ENCODE assay signal across 11 mouse cellular contexts in genomic region chr16:23279879-23280741, GRCm38 (mm10). TPM values are rescaled to one million over a fixed set of nuclear protein-coding genes. Genes with fewer than 3 reads are reported as not detected.
DNase-seq lines count a peak whose midpoint lies in the region; ATAC-seq lines count a peak whose summit lies in the region.
"Had no signal": no experiment of that assay in that cellular context is flagged by ENCODE, and none has a peak within 500 bp of the region (broad histone marks: within the 10 kb centered on the region; RNA-seq: fewer than 3 reads in every experiment).

No protein-coding gene starts in this region.

- H3K4me2 ChIP-seq in kidney, embryonic 15.5 days: no peak overlapping the region

- H3K9me3 ChIP-seq in kidney, embryonic 15.5 days (replicated peaks): no peaks in the 10 kb centered on the region

- H3K4me3 ChIP-seq in kidney, embryonic 15.5 days (replicated peaks): no peak overlapping the region

- H3K27me3 ChIP-seq in kidney, embryonic 15.5 days: no peaks in the 10 kb centered on the region

- WGBS in kidney, embryonic 15.5 days: 73% methylated on average over 9 of the region's 9 CpGs

- peak; percentile 65 for ATAC-seq in activated CD4-positive, CD25-positive, alpha-beta regulatory T cell, adult 4 months
- no peak for ATAC-seq in erythroid progenitor cell, adult 5-6 weeks (replicated peaks; ENCODE audit: low FRiP score, poor library complexity, severe bottlenecking)
- no peak for ATAC-seq in erythroblast, adult 5-6 weeks (replicated peaks; ENCODE audit: low FRiP score, poor library complexity, severe bottlenecking)
- ATAC-seq in kidney, embryonic 15.5 days (replicated peaks; ENCODE audit: low FRiP score): no peak

- H3K27ac ChIP-seq in kidney, embryonic 15.5 days: no peak overlapping the region
- H3K27ac ChIP-seq: kidney, postnatal 0 days had no signal

- DNase-seq in layer of hippocampus, adult 9-11 months: peak; percentile 77
- no peak for DNase-seq in layer of hippocampus, postnatal 25 days (ENCODE audit: extremely low spot score in 1 of 2, low spot score in 1 of 2)
- DNase-seq in lung, postnatal 36 days: peak; percentile 73
- peak; percentile 46 for DNase-seq in telencephalon, adult 2 months (ENCODE audit: low read depth, low spot score)
- DNase-seq: cerebellum, adult 8-10 months; right cerebral cortex, adult 18-20 months had no signal

- no peaks in the 10 kb centered on the region for H3K4me1 ChIP-seq in kidney, embryonic 15.5 days

- H3K9ac ChIP-seq in kidney, embryonic 15.5 days: no peak overlapping the region

- H3K36me3 ChIP-seq in kidney, embryonic 15.5 days: no peaks in the 10 kb centered on the region

RNA-seq across cellular contexts. Expression of gene St6gal1, which starts 55.6 kb away (rescaled TPM):
- total RNA-seq in layer of hippocampus, postnatal 25 days (2021): 10 to 100 TPM; 13.2 to 15.2 TPM
- 10 to 100 TPM; 68.6 to 88.1 TPM for polyA plus RNA-seq in activated CD4-positive, CD25-positive, alpha-beta regulatory T cell, adult 4 months (2017; shearing (Covaris generic))
- 4.3 and 7.5 TPM in 2 replicates for total RNA-seq in erythroid progenitor cell, adult 5-6 weeks (2015; ENCODE audit: low replicate concordance)
- 3.2 and 3.9 TPM in 2 replicates for total RNA-seq in erythroid progenitor cell, adult 5-6 weeks (2017; ENCODE audit: low replicate concordance)
- 0.77 and 0.84 TPM in 2 replicates for total RNA-seq in erythroblast, adult 5-6 weeks (2015; ENCODE audit: low replicate concordance)
- total RNA-seq in erythroblast, adult 5-6 weeks (2017; ENCODE audit: low replicate concordance): 1.1 and 1.4 TPM in 2 replicates
- 22.6 and 25.5 TPM in 2 replicates for polyA plus RNA-seq in kidney, embryonic 15.5 days (2015; fragmentation: Nextera tagmentation; extraction: Ambion mirVana)

Comparison
In these comparisons a context has a peak if more than half of its experiments do, and no peak if none do; other contexts are left out.
1. DNase-seq: peak in layer of hippocampus, adult 9-11 months (single experiment), lung, postnatal 36 days (single experiment) and telencephalon, adult 2 months (single experiment); none in layer of hippocampus, postnatal 25 days (0 of 2).